8 mouse cellular contexts compared by ENCODE assay signal in the genomic region with DNA sequence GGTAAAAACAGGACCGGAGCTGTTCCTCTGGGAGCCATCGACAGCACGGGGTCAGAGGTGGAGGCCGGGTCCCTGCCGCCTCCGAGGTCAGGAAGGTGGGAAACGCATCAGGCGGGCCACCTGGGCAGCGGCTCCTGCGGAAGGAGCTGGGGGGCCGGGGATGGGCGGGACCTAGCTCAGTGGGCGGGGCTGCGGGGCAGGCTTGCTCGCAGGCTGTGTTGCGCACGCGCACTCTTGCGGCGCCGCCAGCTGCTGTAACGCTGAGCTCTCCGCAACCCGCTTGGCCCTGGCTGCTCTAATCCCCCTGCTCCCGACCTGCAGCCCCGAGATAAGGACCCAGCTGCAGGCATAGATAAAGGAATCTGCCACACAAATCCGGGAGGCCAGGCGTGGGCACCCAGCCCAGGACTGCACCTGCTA. TPM values are rescaled to one million over a fixed set of nuclear protein-coding genes. Genes with fewer than 3 reads are reported as not detected.
DNase-seq lines count a peak whose midpoint lies in the region; ATAC-seq and TF ChIP-seq lines count a peak whose summit lies in the region.

No protein-coding gene starts in this region.

- peak; percentile 23; the same call in 1 of the 2 replicates for ATAC-seq in heart, embryonic 15.5 days (replicated peaks; ENCODE audit: insufficient number of reproducible peaks, insufficient read depth, low FRiP score, low read depth)
- peak; percentile 72 for ATAC-seq in liver, embryonic 16.5 days (ENCODE audit: low read depth)
- ATAC-seq in neural tube, embryonic 13.5 days (ENCODE audit: low read depth): peak; percentile 32

- H3K27me3 ChIP-seq in heart, embryonic 15.5 days: peaks cover 19% of the 10 kb centered on the region
- H3K27me3 ChIP-seq in liver, embryonic 16.5 days (ENCODE audit: control insufficient read depth, insufficient read depth, low read depth, low read length): peaks cover 5% of the 10 kb centered on the region
- H3K27me3 ChIP-seq in neural tube, embryonic 13.5 days: peaks cover 36% of the 10 kb centered on the region
- H3K27me3 ChIP-seq in testis, adult 2 months (ENCODE audit: control insufficient read depth, insufficient read depth, low read length): no peaks in the 10 kb centered on the region

- WGBS in heart, embryonic 15.5 days: 1% methylated on average over 27 of the region's 28 CpGs
- WGBS in liver, embryonic 16.5 days (ENCODE audit: insufficient replicate concordance): under 1% methylated on average over 26 of the region's 28 CpGs
- WGBS in neural tube, embryonic 13.5 days: under 1% methylated on average over 28 of the region's 28 CpGs

- H3K4me3 ChIP-seq in heart, embryonic 15.5 days: peak overlapping the region; percentile 53
- peak overlapping the region; percentile 59 for H3K4me3 ChIP-seq in liver, embryonic 16.5 days (ENCODE audit: low read depth, low read length)
- H3K4me3 ChIP-seq in neural tube, embryonic 13.5 days: peak overlapping the region; percentile 47
- H3K4me3 ChIP-seq in testis, adult 2 months (ENCODE audit: control insufficient read depth, low read depth, low read length): peak overlapping the region; percentile 80

- peaks cover 6% of the 10 kb centered on the region; the same call in 1 of the 2 replicates for H3K36me3 ChIP-seq in heart, embryonic 15.5 days
- no peaks in the 10 kb centered on the region for H3K36me3 ChIP-seq in liver, embryonic 16.5 days (ENCODE audit: control insufficient read depth, insufficient read depth)
- H3K36me3 ChIP-seq in neural tube, embryonic 13.5 days: peaks cover 7% of the 10 kb centered on the region
- H3K36me3 ChIP-seq in testis, adult 2 months (ENCODE audit: control insufficient read depth, insufficient read depth, low read length): no peaks in the 10 kb centered on the region

- peak overlapping the region; percentile 83 for H3K4me2 ChIP-seq in heart, embryonic 15.5 days
- H3K4me2 ChIP-seq in liver, embryonic 16.5 days (ENCODE audit: low read depth, low read length): peak overlapping the region; percentile 84
- H3K4me2 ChIP-seq in neural tube, embryonic 13.5 days: peak overlapping the region; percentile 73

- H3K9me3 ChIP-seq in heart, embryonic 15.5 days (replicated peaks): no peaks in the 10 kb centered on the region
- no peaks in the 10 kb centered on the region; the same call in 1 of the 2 replicates for H3K9me3 ChIP-seq in liver, embryonic 16.5 days (replicated peaks; ENCODE audit: control insufficient read depth, low read length)
- no peaks in the 10 kb centered on the region for H3K9me3 ChIP-seq in neural tube, embryonic 13.5 days

- H3K27ac ChIP-seq in heart, embryonic 15.5 days: peak overlapping the region; percentile 92
- peak overlapping the region; percentile 86 for H3K27ac ChIP-seq in liver, embryonic 16.5 days (ENCODE audit: low read length)
- peak overlapping the region; percentile 95 for H3K27ac ChIP-seq in neural tube, embryonic 13.5 days (replicated peaks)
- H3K27ac ChIP-seq in testis, adult 2 months (ENCODE audit: control insufficient read depth, insufficient read depth, low read depth, low read length): no peak overlapping the region; the same call in 1 of the 2 replicates

- peak; percentile 53; the same call in 1 of the 2 replicates for TF ChIP-seq POLR2A in testis, adult 2 months (IDR thresholded peaks at IDR 0.05; ENCODE audit: control insufficient read depth, low read depth, low read length)

- TF ChIP-seq CTCF in testis, adult 2 months (IDR thresholded peaks at IDR 0.05; ENCODE audit: control insufficient read depth, insufficient read depth, insufficient replicate concordance, low read depth, low read length): no peak

- peak; percentile 72 to 81 for DNase-seq in CD8-positive naive resting alpha-beta T cell, adult 2 months (ENCODE audit: low read depth in 2 of 2, low spot score in 2 of 2)
- peak; percentile 86 for DNase-seq in c-Kit-negative CD71-positive TER-119-positive erythroid progenitor cells, embryonic 14.5 days (ENCODE audit: low read depth, low spot score)
- peak; percentile 33 for DNase-seq in fibroblast of lung, adult 2 months (ENCODE audit: low read depth)
- DNase-seq in kidney, postnatal 25 days: peak; percentile 93 to 95

- H3K9ac ChIP-seq in heart, embryonic 15.5 days: peak overlapping the region; percentile 62
- H3K9ac ChIP-seq in liver, embryonic 16.5 days (ENCODE audit: low read depth, low read length): peak overlapping the region; percentile 56
- peak overlapping the region; percentile 78 for H3K9ac ChIP-seq in neural tube, embryonic 13.5 days

- peaks cover 49% of the 10 kb centered on the region for H3K4me1 ChIP-seq in heart, embryonic 15.5 days (replicated peaks)
- H3K4me1 ChIP-seq in liver, embryonic 16.5 days (ENCODE audit: control insufficient read depth, low read depth, low read length): peaks cover 57% of the 10 kb centered on the region
- peaks cover 31% of the 10 kb centered on the region for H3K4me1 ChIP-seq in neural tube, embryonic 13.5 days (replicated peaks)
- peaks cover 46% of the 10 kb centered on the region for H3K4me1 ChIP-seq in testis, adult 2 months (ENCODE audit: control insufficient read depth, insufficient read depth, low read length)

RNA-seq across cellular contexts. Expression of a gene that starts 2.6 kb away (rescaled TPM):
- polyA plus RNA-seq in heart, embryonic 15.5 days (2015; fragmentation: Nextera tagmentation; extraction: Ambion mirVana): 28.3 and 37.6 TPM in 2 replicates
- polyA plus RNA-seq in liver, embryonic 16.5 days (2015; fragmentation: Nextera tagmentation; extraction: Ambion mirVana): 11.4 and 12.2 TPM in 2 replicates
- 61.5 and 64.6 TPM in 2 replicates for polyA plus RNA-seq in neural tube, embryonic 13.5 days (2015; fragmentation: Nextera tagmentation; extraction: Ambion mirVana)
- polyA plus RNA-seq in testis, adult 2 months (2012; rRNA removed): 29.7 and 31.3 TPM in 2 replicates

RNA-seq across cellular contexts. Expression of a gene that starts 4.7 kb away (rescaled TPM):
- 19.8 and 25.7 TPM in 2 replicates for polyA plus RNA-seq in heart, embryonic 15.5 days (2015; fragmentation: Nextera tagmentation; extraction: Ambion mirVana)
- 0.49 and 1.0 TPM in 2 replicates for polyA plus RNA-seq in liver, embryonic 16.5 days (2015; fragmentation: Nextera tagmentation; extraction: Ambion mirVana)
- 1.1 and 1.7 TPM in 2 replicates for polyA plus RNA-seq in neural tube, embryonic 13.5 days (2015; fragmentation: Nextera tagmentation; extraction: Ambion mirVana)
- 7.8 and 9.2 TPM in 2 replicates for polyA plus RNA-seq in testis, adult 2 months (2012; rRNA removed)

RNA-seq across cellular contexts. Expression of a gene that starts 8.0 kb away (rescaled TPM):
- 0.92 and 1.1 TPM in 2 replicates for polyA plus RNA-seq in heart, embryonic 15.5 days (2015; fragmentation: Nextera tagmentation; extraction: Ambion mirVana)
- 0.42 and 0.44 TPM in 2 replicates for polyA plus RNA-seq in liver, embryonic 16.5 days (2015; fragmentation: Nextera tagmentation; extraction: Ambion mirVana)
- 0.95 and 1.1 TPM in 2 replicates for polyA plus RNA-seq in neural tube, embryonic 13.5 days (2015; fragmentation: Nextera tagmentation; extraction: Ambion mirVana)
- polyA plus RNA-seq in testis, adult 2 months (2012; rRNA removed): 158 and 194 TPM in 2 replicates

RNA-seq across cellular contexts. Expression of a gene that starts 44.2 kb away (rescaled TPM):
- 11.6 and 16.5 TPM in 2 replicates for polyA plus RNA-seq in heart, embryonic 15.5 days (2015; fragmentation: Nextera tagmentation; extraction: Ambion mirVana)
- polyA plus RNA-seq in liver, embryonic 16.5 days (2015; fragmentation: Nextera tagmentation; extraction: Ambion mirVana): 2.8 and 4.2 TPM in 2 replicates
- 16.3 and 17.5 TPM in 2 replicates for polyA plus RNA-seq in neural tube, embryonic 13.5 days (2015; fragmentation: Nextera tagmentation; extraction: Ambion mirVana)
- 9.2 and 12.4 TPM in 2 replicates for polyA plus RNA-seq in testis, adult 2 months (2012; rRNA removed)

RNA-seq across cellular contexts. Expression of a gene that starts 44.4 kb away (rescaled TPM):
- polyA plus RNA-seq in heart, embryonic 15.5 days (2015; fragmentation: Nextera tagmentation; extraction: Ambion mirVana): 912 and 1,025 TPM in 2 replicates
- polyA plus RNA-seq in liver, embryonic 16.5 days (2015; fragmentation: Nextera tagmentation; extraction: Ambion mirVana): 210 and 219 TPM in 2 replicates
- polyA plus RNA-seq in neural tube, embryonic 13.5 days (2015; fragmentation: Nextera tagmentation; extraction: Ambion mirVana): 542 and 575 TPM in 2 replicates
- polyA plus RNA-seq in testis, adult 2 months (2012; rRNA removed): 135 and 159 TPM in 2 replicates

Comparison
In these comparisons a context has a peak if more than half of its experiments do, and no peak if none do; other contexts are left out.
1. DNase-seq: peak in every context shown above with its lines; median percentile 94 in kidney, postnatal 25 days; 86 in c-Kit-negative CD71-positive TER-119-positive erythroid progenitor cells, embryonic 14.5 days; 76 in CD8-positive naive resting alpha-beta T cell, adult 2 months; 33 in fibroblast of lung, adult 2 months.
2. RNA of a gene that starts 8.0 kb away (polyA plus RNA-seq): 158 to 194 TPM in testis, adult 2 months; 0.95 to 1.1 TPM in neural tube, embryonic 13.5 days, 0.92 to 1.1 TPM in heart, embryonic 15.5 days and 0.42 to 0.44 TPM in liver, embryonic 16.5 days; every median in the first group is over 10 times any median in the second.
3. Peak in every context shown above with its lines, with median percentiles within 50 percentile points of each other: ATAC-seq, H3K4me2 ChIP-seq, H3K4me3 ChIP-seq and H3K9ac ChIP-seq.